Mouse (Mus musculus) hindbrain, embryonic 15.5 days (tissue): ENCODE measurements around the gene Ptpn23. TPM values are rescaled to one million over a fixed set of nuclear protein-coding genes. Genes with fewer than 3 reads are reported as not detected.
A peak's percentile ranks its signal among the peaks of the same experiment; 100 is the strongest.

Experiments
- ATAC-seq: fragments of 200-750 bp; cut with Nextera tagmentation; 2 replicates; pipeline ENCODE4 v1.8.0; 2017; ENCODE audit warnings: low read depth, moderate number of reproducible peaks, moderate TSS enrichment; ENCODE audit not compliant: low FRiP score
- H3K27ac ChIP-seq: fragments of 300-500 bp; sonication (generic); replicated peaks from 2 replicates; pipeline ENCODE4 v1.5.1; 2015; ENCODE audit warnings: mild to moderate bottlenecking, inconsistent platforms
- H3K27me3 ChIP-seq: fragments of 300-500 bp; sonication (generic); 2 replicates; pipeline ENCODE4 v1.6.1; 2015; ENCODE audit warnings: control low read depth, inconsistent platforms
- H3K36me3 ChIP-seq: fragments of 300-500 bp; sonication (generic); 2 replicates; pipeline ENCODE4 v1.6.1; 2015; ENCODE audit warnings: control low read depth, inconsistent platforms
- H3K4me1 ChIP-seq: fragments of 300-500 bp; sonication (generic); replicated peaks from 2 replicates; pipeline ENCODE4 v1.6.1; 2015; ENCODE audit warnings: control low read depth, inconsistent platforms
- H3K4me2 ChIP-seq: fragments of 300-500 bp; sonication (generic); 2 replicates; pipeline ENCODE4 v1.6.1; 2015; ENCODE audit warnings: moderate library complexity, mild to moderate bottlenecking, inconsistent platforms
- H3K4me3 ChIP-seq: fragments of 300-500 bp; sonication (generic); 2 replicates; pipeline ENCODE4 v1.5.1; 2015; ENCODE audit warnings: mild to moderate bottlenecking, inconsistent platforms
- H3K9ac ChIP-seq: fragments of 300-500 bp; sonication (generic); 2 replicates; pipeline ENCODE4 v1.6.1; 2015; ENCODE audit warnings: inconsistent platforms
- H3K9me3 ChIP-seq: fragments of 300-500 bp; sonication (generic); 2 replicates; pipeline ENCODE4 v1.6.1; 2016; ENCODE audit warnings: control low read depth, inconsistent platforms
- WGBS: fragments of 180-500 bp; shearing (Covaris S2); methylation state at CpG from one replicate; pipeline ENCODE4 v1.1.7; 2015; 5-methylcytosine and 5-hydroxymethylcytosine counted together
- polyA plus RNA-seq: library from polyadenylated mRNA; unstranded; fragments of >200 nt; fragmentation: Nextera tagmentation; extraction: Ambion mirVana; gene quantifications from 2 replicates; pipeline ENCODE4 v1.2.1, GENCODE M21; 2015

Gene Ptpn23
- polyA plus RNA-seq, result 24.0 and 24.4 TPM in 2 replicates

DNA sequence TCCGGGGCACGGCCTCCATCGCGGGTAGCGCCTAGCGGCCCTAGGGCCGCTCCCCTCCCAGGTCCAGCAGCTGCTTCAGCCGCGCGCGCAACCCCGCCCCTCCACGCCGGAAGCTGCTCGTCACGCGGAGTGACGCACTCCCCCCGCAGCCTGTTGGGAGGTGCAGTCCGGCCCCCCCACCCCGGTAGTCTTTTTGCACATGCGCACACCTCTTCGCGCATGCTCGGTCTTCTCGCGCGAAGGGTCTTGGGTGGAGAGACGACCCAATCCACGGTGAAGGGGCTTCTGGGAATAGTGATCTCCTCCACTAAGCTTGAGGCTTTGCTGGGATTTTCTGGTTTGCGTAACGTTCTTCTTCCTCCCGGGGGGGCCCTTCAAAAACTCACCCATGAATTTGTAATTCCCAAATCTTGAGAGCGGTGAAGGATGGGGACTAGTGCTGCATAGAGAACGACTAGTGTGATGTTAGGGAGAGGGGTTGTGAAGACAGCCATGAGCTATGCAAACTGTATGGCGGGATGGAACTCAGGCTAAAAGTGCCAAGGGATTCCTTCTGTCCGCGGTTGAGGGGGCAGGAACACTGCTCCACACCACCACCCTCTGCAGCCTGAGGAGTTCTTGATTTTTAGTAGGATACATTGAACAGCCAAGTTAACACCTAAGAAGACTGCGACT, at the start of gene Ptpn23:
TSS of gene Ptpn23 (minus strand) at position 115 of the 675 bp plus-strand sequence.
- Histone ChIP-seq H3K4me3 (peak within 1 kb of the TSS; percentile 75), H3K27ac (peak within 1 kb of the TSS; percentile 86), H3K9ac (peak within 1 kb of the TSS; percentile 87), H3K4me1 (peaks cover 25% of the 10 kb centered on the region), H3K9me3 (no peaks in the 10 kb centered on the region), H3K27me3 (no peaks in the 10 kb centered on the region), H3K36me3 (0 out of 2 replicates have a peak, but pooled peaks cover 3% of the 10 kb centered on the region), H3K4me2 (peak within 1 kb of the TSS; percentile 89)
- under 1% methylated on average over 39 of the region's 39 CpGs for WGBS
- ATAC-seq, result peak; percentile 96

DNA sequence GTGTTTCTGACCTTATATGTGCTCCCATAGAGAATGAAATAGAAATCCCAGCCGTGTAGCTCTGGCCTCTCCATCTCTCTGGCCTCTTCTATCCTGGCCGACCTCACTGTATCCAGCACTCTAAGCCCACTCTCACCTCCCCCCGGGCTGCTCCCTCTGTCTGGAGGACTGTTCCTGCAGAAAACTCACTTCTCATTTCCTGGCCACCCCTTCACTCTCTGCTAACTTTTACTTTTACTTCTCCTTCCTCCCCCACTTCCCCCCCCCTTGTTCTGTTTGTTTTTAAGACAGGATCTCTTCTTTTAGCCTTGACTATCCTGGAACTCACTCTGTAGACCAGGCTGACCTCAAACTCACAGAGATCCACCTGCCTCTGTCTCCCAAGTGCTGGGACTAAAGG, 44.5 kb upstream of the Ptpn23 start:
- 76% methylated on average over 3 of the region's 3 CpGs for WGBS

DNA sequence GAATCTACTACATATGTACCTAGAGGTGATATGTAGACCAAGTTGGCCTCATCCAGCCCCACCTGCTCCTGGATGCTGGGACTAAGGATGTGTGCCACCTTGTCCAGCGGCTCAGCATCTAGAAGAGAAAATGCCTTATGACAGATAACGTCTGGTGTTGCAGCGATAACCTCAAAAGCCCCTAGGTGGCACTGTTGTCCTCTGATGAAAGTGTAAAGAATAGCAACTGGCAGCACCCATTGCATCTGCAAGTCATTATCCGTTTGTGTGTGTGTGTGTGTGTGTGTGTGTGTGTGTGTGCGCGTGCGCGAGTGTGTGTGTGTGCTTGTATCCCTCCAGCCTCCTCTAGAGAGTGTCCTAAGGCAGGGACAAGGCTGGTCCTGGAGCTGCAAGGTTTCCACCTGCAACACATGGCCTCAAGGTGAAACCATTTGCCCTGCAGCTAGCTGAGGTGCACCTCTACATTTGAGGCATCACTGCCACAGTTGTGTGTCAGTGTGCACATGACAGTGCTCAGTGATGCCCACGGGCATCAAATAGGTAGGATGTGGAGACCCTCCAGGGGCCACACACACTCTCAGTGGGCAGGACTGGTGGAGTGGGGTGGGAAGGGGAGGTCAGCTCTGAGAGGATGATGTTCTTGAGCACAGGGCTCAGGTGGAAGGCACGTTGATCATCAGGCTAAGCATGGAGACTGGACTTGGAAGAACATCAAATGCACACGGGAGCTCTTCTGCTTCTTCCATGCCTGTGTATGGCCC, 41.0 kb upstream of the Ptpn23 start:
- H3K4me3 ChIP-seq, result no peak overlapping the region
- WGBS, result 27% methylated on average over 11 of the region's 11 CpGs
- 0 out of 2 replicates have a peak, but pooled peaks cover 4% of the 10 kb centered on the region for H3K4me1 ChIP-seq
- ATAC-seq, result peak; percentile 82
- H3K9me3 ChIP-seq, result no peaks in the 10 kb centered on the region
- no peak overlapping the region for H3K4me2 ChIP-seq
- H3K27ac ChIP-seq, result no peak overlapping the region
- no peak overlapping the region for H3K9ac ChIP-seq
- H3K27me3 ChIP-seq, result no peaks in the 10 kb centered on the region
- peaks cover 14% of the 10 kb centered on the region for H3K36me3 ChIP-seq

More for the DNA sequence above, 44.5 kb upstream of the Ptpn23 start:
- H3K9me3 ChIP-seq, result no peaks in the 10 kb centered on the region
- H3K27me3 ChIP-seq, result no peaks in the 10 kb centered on the region
- H3K9ac ChIP-seq, result no peak overlapping the region
- H3K36me3 ChIP-seq, result peaks cover 11% of the 10 kb centered on the region; the same call in 1 of the 2 replicates
- ATAC-seq, result no peak
- no peak overlapping the region for H3K4me2 ChIP-seq
- 0 out of 2 replicates have a peak, but pooled peaks cover 4% of the 10 kb centered on the region for H3K4me1 ChIP-seq
- no peak overlapping the region for H3K27ac ChIP-seq
- H3K4me3 ChIP-seq, result no peak overlapping the region

DNA sequence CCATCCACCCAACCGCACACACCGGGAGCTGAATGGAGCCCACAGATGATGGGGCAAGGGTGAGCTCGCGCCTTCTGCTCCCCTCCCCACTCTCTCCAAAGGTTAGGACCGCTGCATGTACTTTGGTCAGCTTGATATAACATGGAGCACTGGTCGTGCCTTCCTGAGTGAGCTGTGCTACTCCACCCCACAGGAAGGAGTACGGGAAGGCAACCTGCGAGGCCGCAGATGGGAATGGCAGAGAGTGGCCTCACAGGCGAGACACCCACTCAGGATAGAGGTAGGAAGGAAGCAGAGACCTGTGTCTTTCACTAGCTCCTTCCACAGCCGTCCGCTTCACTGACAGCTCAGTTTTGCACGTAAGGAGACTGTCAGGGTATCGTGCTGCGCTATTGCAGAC, 40.3 kb upstream of the Ptpn23 start:
- Histone ChIP-seq H3K4me1 (0 out of 2 replicates have a peak, but pooled peaks cover 4% of the 10 kb centered on the region), H3K4me2 (no peak overlapping the region), H3K27ac (no peak overlapping the region), H3K9me3 (no peaks in the 10 kb centered on the region), H3K27me3 (no peaks in the 10 kb centered on the region), H3K4me3 (no peak overlapping the region), H3K9ac (no peak overlapping the region), H3K36me3 (peaks cover 14% of the 10 kb centered on the region)
- WGBS, result 84% methylated on average over 15 of the region's 15 CpGs
- no peak; the same call in 1 of the 2 replicates for ATAC-seq

DNA sequence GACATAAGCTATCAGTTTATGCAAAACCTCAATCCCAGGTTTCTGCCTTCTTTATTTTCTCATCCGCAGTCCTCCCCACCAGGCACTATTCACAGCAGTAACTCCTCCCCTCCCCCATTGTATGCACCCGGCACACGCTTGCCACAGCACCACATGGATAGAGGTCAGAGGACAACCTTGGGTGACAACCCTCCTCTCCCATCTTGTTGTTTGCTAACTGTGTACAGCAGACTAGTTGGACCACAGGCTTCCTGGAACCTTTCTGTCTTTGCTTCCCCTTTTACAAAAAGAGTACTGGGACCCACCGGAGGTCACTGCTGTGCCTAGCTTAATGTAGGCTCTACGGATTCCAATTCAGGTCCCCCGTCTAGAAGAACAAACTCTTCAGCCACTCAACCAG, 32.5 kb upstream of the Ptpn23 start:
- Histone ChIP-seq H3K27ac (no peak overlapping the region), H3K4me2 (no peak overlapping the region), H3K27me3 (no peaks in the 10 kb centered on the region), H3K9ac (no peak overlapping the region), H3K4me1 (no peaks in the 10 kb centered on the region), H3K4me3 (no peak overlapping the region), H3K9me3 (no peaks in the 10 kb centered on the region), H3K36me3 (peaks cover 22% of the 10 kb centered on the region)
- ATAC-seq, result no peak
- 84% methylated on average over 6 of the region's 6 CpGs for WGBS

DNA sequence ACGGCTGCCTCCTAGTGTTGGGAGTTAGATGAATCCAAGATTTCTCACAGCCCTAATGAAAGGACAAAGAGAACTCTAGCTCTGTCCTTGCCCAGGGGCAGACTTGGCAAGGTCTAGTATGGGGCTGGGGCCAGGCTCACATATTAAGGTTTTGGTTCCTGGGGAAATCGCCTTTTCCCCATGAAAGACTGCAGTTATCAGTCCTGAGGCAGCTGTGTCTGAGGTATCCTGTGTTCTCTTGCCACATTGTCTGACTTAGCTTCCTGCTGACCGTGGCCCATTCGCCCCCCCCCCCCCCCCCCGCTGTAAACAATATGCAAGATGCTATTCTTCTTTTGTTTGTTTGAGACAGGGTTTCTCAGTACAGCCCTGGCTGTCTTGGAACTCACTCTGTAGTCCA, 32.0 kb upstream of the Ptpn23 start:
- Histone ChIP-seq H3K36me3 (peaks cover 27% of the 10 kb centered on the region), H3K4me1 (no peaks in the 10 kb centered on the region), H3K4me2 (no peak overlapping the region), H3K9ac (no peak overlapping the region), H3K9me3 (no peaks in the 10 kb centered on the region), H3K4me3 (no peak overlapping the region), H3K27ac (no peak overlapping the region), H3K27me3 (no peaks in the 10 kb centered on the region)
- ATAC-seq, result no peak
- 67% methylated on average over 3 of the region's 5 CpGs for WGBS

DNA sequence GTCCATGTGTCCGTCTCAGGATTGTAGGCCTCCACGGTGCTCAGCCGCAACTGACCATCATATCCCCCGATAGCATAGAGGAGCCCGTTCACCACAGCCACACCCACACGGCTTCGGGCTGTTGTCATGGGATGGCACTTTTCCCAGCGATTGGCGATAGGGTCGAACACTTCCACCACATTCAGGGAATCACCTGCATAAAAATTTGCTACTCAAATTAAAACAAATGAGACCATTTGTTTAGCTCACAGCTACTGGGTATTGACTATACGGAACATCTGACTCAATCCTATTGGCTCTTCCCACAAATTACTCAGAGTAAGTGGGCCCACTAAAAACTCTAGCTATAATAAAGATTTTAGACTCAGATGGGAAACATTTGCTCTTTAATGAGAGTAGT, 28.0 kb upstream of the Ptpn23 start:
- WGBS, result 95% methylated on average over 11 of the region's 11 CpGs
- no peak for ATAC-seq
- Histone ChIP-seq H3K4me1 (no peaks in the 10 kb centered on the region), H3K9me3 (no peaks in the 10 kb centered on the region), H3K27ac (no peak overlapping the region), H3K27me3 (no peaks in the 10 kb centered on the region), H3K4me3 (no peak overlapping the region), H3K36me3 (peaks cover 37% of the 10 kb centered on the region), H3K4me2 (no peak overlapping the region), H3K9ac (no peak overlapping the region)

DNA sequence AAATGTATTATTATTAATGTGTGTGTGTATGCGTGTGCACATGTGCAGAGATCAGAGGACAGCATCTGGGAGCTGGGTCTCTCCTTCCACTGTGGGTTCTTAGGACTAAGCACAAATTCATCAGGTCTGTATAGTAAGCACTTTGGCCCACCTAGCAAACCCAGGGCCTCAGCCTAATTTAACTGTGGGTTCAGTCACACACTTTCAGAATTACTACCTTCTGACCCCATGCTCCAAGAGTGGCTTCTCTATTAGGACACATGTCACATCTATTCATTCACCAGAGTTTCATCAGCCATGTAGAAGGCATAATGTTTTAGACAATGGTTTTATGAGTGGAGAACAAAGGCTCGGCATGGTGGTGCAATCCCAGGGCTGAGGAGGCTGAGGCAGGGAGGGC, 25.0 kb upstream of the Ptpn23 start:
- WGBS, result 92% methylated on average over 2 of the region's 2 CpGs
- no peak overlapping the region for H3K9ac ChIP-seq
- no peak for ATAC-seq
- no peaks in the 10 kb centered on the region for H3K27me3 ChIP-seq
- H3K36me3 ChIP-seq, result peaks cover 59% of the 10 kb centered on the region
- H3K9me3 ChIP-seq, result no peaks in the 10 kb centered on the region
- H3K27ac ChIP-seq, result no peak overlapping the region
- no peak overlapping the region for H3K4me2 ChIP-seq
- no peaks in the 10 kb centered on the region for H3K4me1 ChIP-seq
- H3K4me3 ChIP-seq, result no peak overlapping the region

DNA sequence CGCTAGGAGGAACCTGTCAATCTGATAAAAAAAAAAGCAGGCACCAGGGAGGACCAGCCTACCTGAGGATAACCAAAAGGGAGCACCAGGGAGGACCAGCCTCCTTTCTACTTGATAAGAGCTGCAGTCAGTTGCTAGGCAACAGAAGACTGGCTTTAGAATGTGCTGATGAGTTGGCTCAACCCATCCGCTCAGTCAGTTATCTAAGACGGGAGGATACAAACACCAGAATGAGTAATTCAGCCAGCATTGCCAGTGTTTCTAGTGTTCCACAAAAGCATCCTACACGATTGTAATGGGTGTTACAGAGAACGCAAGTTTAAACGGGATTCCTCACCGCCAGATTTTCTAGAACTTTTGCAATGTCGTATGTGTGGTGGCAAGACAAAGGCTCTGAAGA, 23.2 kb upstream of the Ptpn23 start:
- no peak overlapping the region for H3K4me2 ChIP-seq
- peaks cover 64% of the 10 kb centered on the region for H3K36me3 ChIP-seq
- no peak overlapping the region for H3K27ac ChIP-seq
- ATAC-seq, result no peak
- H3K4me1 ChIP-seq, result no peaks in the 10 kb centered on the region
- no peak overlapping the region for H3K9ac ChIP-seq
- H3K9me3 ChIP-seq, result no peaks in the 10 kb centered on the region
- H3K27me3 ChIP-seq, result no peaks in the 10 kb centered on the region
- no peak overlapping the region for H3K4me3 ChIP-seq
- 66% methylated on average over 8 of the region's 8 CpGs for WGBS

DNA sequence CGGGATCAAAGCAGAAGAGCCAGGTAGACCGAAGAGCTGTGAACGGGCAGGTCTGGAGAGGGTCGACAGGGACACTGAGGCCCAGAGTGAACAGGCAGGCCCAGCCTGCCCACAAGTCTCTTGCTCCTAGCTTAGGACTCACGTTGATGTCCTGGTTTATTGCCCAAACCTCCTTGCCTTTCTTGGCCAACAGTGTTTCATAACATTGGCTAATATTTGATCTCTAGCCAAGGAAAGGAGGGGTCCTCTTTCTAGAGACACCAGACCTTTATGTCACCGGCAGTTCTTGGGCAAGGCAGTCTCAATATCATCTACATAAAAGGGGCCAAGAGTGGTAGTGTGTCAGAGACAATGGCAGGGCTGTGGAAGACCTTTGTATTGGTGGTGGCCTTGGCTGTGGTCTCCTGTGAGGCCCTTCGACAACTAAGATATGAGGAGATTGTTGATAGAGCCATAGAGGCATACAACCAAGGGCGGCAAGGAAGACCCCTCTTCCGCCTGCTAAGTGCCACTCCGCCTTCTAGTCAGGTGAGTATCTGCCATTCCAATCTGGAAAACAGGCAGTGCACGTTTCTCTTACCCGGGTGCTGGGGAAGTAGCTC, 11.6 kb upstream of the Ptpn23 start, which contains the start of gene Ngp:
TSS of gene Ngp (plus strand) at position 237 of the 602 bp plus-strand sequence.
- 94% methylated on average over 12 of the region's 12 CpGs for WGBS
- no peak within 1 kb of the TSS for H3K4me3 ChIP-seq

DNA sequence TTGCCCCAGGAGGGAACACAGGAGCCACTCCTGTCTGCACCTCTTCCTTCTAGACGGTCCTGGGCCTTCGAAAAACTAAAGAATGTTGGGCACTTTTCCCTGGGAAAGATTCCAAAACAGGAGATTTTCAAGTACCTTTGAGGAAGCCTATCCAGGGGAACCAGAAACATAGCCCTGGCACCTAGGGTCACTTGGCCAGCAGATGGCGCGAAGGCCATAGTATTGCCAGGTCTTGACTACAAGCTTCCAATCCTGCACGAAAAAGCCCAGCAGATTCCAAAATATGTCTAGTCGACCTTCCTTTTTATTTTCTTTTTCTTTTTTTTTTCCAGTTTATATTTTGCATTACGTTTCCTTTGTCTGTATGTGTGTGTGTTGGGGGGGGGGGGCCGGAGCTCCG, 5.8 kb upstream of the Ptpn23 start:
- Histone ChIP-seq H3K27me3 (no peaks in the 10 kb centered on the region), H3K9ac (no peak overlapping the region), H3K4me1 (peaks cover 3% of the 10 kb centered on the region), H3K4me3 (no peak overlapping the region), H3K36me3 (no peaks in the 10 kb centered on the region), H3K4me2 (no peak overlapping the region), H3K9me3 (no peaks in the 10 kb centered on the region), H3K27ac (no peak overlapping the region)
- WGBS, result 57% methylated on average over 9 of the region's 9 CpGs
- ATAC-seq, result no peak

More for the DNA sequence above, 11.6 kb upstream of the Ptpn23 start, which contains the start of gene Ngp:
- Histone ChIP-seq H3K4me1 (no peaks in the 10 kb centered on the region), H3K9me3 (no peaks in the 10 kb centered on the region), H3K9ac (no peak within 1 kb of the TSS), H3K4me2 (no peak within 1 kb of the TSS), H3K36me3 (no peaks in the 10 kb centered on the region), H3K27me3 (no peaks in the 10 kb centered on the region), H3K27ac (no peak within 1 kb of the TSS)
- ATAC-seq, result no peak

DNA sequence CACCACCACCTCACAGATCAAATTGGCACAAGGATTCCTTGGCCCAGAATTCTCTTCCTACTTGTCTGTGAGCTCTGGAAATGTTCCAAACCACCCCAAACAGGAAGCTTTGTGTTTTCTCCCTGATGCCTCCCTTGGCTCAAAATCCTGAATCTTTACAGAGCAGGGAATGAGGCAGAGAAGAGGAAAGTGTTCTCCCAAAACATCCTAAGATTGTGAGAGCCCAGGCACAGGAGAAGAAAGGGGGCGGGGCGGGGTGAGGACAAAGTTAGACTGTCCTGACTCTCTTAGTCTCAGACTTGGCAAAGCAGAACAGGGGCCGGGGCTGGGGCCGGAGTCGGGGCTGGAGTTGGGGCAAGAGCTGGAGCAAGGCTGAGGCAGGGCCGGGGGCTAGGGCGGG, 4.9 kb upstream of the Ptpn23 start:
- no peak for ATAC-seq
- no peaks in the 10 kb centered on the region for H3K9me3 ChIP-seq
- no peaks in the 10 kb centered on the region for H3K36me3 ChIP-seq
- peaks cover 6% of the 10 kb centered on the region for H3K4me1 ChIP-seq
- H3K4me3 ChIP-seq, result no peak overlapping the region
- WGBS, result 84% methylated on average over 6 of the region's 7 CpGs
- H3K9ac ChIP-seq, result no peak overlapping the region
- no peak overlapping the region for H3K27ac ChIP-seq
- no peak overlapping the region for H3K4me2 ChIP-seq
- no peaks in the 10 kb centered on the region for H3K27me3 ChIP-seq
